Mouse (Mus musculus): ENCODE data around the gene Pbld1.

GRCm38 (mm10) chr10:63026795-63027160 is 33.2 kb upstream of the Pbld1 start:
- TF ChIP-seq CTCF (IDR thresholded peaks at IDR 0.05; ENCODE audit: insufficient read depth, low read length), result no peak
- no peak for TF ChIP-seq POLR2A (IDR thresholded peaks at IDR 0.05; ENCODE audit: borderline replicate concordance, extremely low read depth, low read depth, low read length)
